Mouse (Mus musculus) erythroblast, embryonic 14.5 days (primary cell): ENCODE measurements at regions not wholly inside any gene's neighbourhood (a gene's known extent, or its start where the extent isn't known, plus 50 kb on each side); places are given as distances from the start of the nearest gene placed in this dataset.

Source experiments
- H3K27me3 ChIP-seq: 2 replicates; pipeline ENCODE4 v1.6.1; 2012; ENCODE audit warnings: inconsistent platforms; ENCODE audit not compliant: control insufficient read depth
- H3K36me3 ChIP-seq: 2 replicates; pipeline ENCODE4 v1.6.1; 2012; ENCODE audit warnings: mild to moderate bottlenecking, inconsistent platforms; ENCODE audit not compliant: control insufficient read depth
- H3K4me1 ChIP-seq: 2 replicates; pipeline ENCODE4 v1.6.1; 2012; ENCODE audit warnings: inconsistent platforms; ENCODE audit not compliant: control insufficient read depth
- H3K4me3 ChIP-seq: replicated peaks from 2 replicates; pipeline ENCODE3; 2012; ENCODE audit warnings: moderate library complexity, mild to moderate bottlenecking, inconsistent platforms
- H3K9me3 ChIP-seq: 2 replicates; pipeline ENCODE4 v1.6.1; 2012; ENCODE audit warnings: low read length, inconsistent platforms, mixed read lengths; ENCODE audit not compliant: control insufficient read depth
- GATA1 ChIP-seq: IDR thresholded peaks from 2 replicates; pipeline ENCODE4 v1.6.1; 2012; ENCODE audit warnings: low read length, inconsistent platforms, mixed read lengths
- TAL1 ChIP-seq: IDR thresholded peaks from 3 replicates; pipeline ENCODE4 v1.6.1; 2012; ENCODE audit warnings: low read length, inconsistent platforms, mixed read lengths

DNA sequence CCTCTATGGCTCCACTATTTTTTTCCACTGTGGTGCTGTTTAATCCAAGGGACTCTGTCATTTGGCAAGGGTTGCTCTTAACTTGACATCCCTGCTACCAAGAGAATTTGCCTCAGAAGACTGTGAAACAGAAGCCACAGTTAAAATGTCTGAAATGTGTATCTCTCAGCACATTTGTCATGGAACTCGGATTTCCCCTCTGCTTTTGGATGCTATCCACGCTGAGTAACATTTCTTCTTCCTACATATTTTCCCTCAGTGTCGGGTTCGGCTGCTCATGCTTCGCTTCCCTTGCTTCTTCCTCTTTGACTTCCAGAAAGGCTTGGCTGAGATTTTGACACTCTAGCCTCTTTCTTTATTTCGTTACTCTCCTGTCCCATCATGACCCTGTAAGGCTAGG is 294.1 kb downstream of the Brinp2 start:
- H3K27me3 ChIP-seq = no peaks in the 10 kb centered on the region
- no peaks in the 10 kb centered on the region for H3K4me1 ChIP-seq
- TF ChIP-seq GATA1 = no peak
- TF ChIP-seq TAL1 = no peak
- no peak overlapping the region for H3K4me3 ChIP-seq
- H3K9me3 ChIP-seq = peaks cover 5% of the 10 kb centered on the region
- H3K36me3 ChIP-seq = no peaks in the 10 kb centered on the region

DNA sequence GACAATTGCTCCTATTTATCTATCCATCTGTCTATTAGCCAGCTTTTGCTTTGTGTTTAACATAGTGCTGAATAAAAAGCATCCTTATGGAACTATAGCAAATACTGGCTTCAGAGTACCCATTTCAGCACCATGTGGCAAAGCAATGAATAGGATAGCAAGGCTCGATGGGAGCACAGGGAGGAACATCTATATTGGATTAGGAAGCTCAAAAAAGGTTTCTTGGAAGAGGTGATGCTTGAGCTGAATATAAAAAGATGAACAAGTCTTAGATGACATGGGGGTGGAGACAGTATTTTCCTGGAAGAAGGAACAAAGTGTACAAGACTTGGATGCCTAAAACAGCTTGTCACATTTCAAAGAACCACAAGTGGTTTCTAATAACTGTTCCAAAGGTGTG is 273.9 kb downstream of the Brinp2 start:
- TF ChIP-seq TAL1 (no peak), GATA1 (no peak)
- Histone ChIP-seq H3K36me3 (no peaks in the 10 kb centered on the region), H3K4me3 (no peak overlapping the region), H3K27me3 (no peaks in the 10 kb centered on the region), H3K9me3 (no peaks in the 10 kb centered on the region; the same call in 1 of the 2 replicates), H3K4me1 (no peaks in the 10 kb centered on the region)

DNA sequence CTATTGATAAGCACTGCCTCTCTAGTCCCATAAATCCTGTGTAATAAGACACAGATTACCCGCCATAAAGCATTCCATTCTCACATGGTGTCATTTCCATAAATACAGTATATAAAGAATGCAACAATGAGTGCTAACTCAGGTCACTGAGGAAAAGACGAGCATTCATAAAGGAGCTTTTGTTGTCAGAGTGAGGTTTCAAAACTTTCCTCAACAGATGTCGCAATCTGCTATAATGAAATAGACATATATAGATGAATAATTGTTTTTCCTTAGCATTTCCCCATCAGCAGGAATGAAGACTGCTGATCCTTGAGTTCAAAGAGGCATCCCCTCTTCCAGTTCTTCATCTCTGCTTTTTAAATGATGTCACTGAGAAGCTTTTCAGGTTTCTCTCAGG is 270.3 kb downstream of the Brinp2 start:
- Histone ChIP-seq H3K4me1 (no peaks in the 10 kb centered on the region), H3K36me3 (no peaks in the 10 kb centered on the region), H3K4me3 (no peak overlapping the region), H3K9me3 (peaks cover 3% of the 10 kb centered on the region; the same call in 1 of the 2 replicates), H3K27me3 (no peaks in the 10 kb centered on the region)
- TF ChIP-seq TAL1 (no peak), GATA1 (no peak)

DNA sequence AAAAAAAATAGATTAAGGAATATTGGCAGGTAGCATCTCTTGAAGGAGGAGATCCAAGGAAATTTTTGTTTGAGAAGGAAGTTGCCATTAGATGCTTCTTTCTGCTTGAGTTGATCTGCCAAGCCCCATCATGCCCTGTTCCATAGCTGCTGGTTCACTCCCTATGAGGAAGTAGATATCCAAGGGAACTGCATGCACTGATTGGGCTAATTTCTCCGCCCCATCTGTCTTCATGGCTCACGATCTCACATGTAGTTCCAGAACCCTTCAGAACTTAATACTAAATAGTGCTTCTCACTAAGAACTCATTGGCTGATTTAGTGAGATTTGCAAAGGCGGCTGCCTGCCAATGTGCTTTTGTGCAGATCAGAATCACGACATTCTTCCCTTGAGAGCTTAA is 258.6 kb downstream of the Brinp2 start:
- no peak overlapping the region for H3K4me3 ChIP-seq

DNA sequence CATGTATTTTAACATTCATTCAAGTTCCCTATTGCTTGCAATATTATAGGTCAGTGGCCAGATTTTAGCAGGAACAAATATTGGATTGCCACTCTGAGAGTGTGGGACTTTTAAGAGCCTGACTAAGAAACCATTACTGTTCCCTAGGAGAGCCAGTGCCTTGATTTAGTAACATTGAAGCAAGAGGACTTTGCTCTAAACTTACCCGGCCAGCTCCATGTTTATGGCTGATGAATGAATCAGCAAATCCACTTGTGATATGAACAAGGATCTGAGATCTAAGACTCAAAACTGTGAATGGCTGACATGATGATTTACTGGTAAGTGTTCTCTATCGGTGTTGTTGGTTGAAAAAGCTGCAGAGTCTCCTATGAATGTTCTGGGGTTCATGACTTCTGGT is 236.4 kb downstream of the Brinp2 start:
- Histone ChIP-seq H3K27me3 (no peaks in the 10 kb centered on the region), H3K4me1 (no peaks in the 10 kb centered on the region), H3K36me3 (no peaks in the 10 kb centered on the region), H3K9me3 (no peaks in the 10 kb centered on the region), H3K4me3 (no peak overlapping the region)
- TF ChIP-seq TAL1 (no peak), GATA1 (no peak)

More for the DNA sequence above, 258.6 kb downstream of the Brinp2 start:
- H3K36me3 ChIP-seq = no peaks in the 10 kb centered on the region
- H3K4me1 ChIP-seq = no peaks in the 10 kb centered on the region
- H3K9me3 ChIP-seq = no peaks in the 10 kb centered on the region
- H3K27me3 ChIP-seq = no peaks in the 10 kb centered on the region
- TF ChIP-seq GATA1 (no peak), TAL1 (no peak)

DNA sequence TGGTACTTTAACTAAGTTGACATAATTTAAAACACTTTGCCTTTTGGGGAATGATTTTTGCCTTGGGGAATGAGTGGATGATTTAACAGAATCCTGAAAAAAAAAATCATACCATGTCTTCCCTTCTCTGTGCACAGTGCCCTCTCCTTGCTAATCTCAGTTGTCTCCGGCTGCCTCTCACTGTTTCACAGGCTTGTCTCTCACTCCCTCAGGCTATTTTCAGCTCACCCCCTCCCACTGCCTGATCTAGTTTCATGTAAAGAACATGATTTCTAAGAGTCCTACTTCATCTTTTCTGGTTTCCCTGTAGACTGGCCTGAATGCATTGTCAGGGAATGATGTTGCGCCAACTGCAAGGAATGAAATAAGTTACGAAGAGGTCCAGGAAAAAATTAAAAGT is 231.2 kb downstream of the Brinp2 start:
- Histone ChIP-seq H3K36me3 (no peaks in the 10 kb centered on the region), H3K4me3 (no peak overlapping the region), H3K4me1 (no peaks in the 10 kb centered on the region), H3K27me3 (no peaks in the 10 kb centered on the region), H3K9me3 (no peaks in the 10 kb centered on the region)
- TF ChIP-seq GATA1 (no peak), TAL1 (no peak)

DNA sequence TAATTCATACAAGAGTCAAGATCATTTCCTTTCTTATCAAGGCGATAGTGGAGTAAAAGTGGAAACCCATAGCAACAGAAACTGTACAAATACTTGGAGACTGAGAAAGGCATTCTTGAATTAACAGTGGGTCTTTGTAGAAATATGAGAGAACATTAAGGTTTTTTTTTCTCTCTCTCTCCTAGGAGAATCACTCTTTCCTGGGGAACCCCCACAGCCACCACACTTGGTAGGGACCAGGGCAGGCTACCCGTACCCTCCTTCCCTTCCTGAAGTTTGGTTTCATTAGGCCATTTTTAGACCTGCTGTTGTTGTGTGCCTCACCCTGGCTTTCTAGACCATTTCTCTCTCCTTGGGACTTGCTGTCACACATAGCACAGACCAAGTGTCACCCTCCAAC is 229.9 kb downstream of the Brinp2 start:
- Histone ChIP-seq H3K36me3 (no peaks in the 10 kb centered on the region), H3K4me1 (no peaks in the 10 kb centered on the region)
- TF ChIP-seq GATA1 (no peak), TAL1 (no peak)

DNA sequence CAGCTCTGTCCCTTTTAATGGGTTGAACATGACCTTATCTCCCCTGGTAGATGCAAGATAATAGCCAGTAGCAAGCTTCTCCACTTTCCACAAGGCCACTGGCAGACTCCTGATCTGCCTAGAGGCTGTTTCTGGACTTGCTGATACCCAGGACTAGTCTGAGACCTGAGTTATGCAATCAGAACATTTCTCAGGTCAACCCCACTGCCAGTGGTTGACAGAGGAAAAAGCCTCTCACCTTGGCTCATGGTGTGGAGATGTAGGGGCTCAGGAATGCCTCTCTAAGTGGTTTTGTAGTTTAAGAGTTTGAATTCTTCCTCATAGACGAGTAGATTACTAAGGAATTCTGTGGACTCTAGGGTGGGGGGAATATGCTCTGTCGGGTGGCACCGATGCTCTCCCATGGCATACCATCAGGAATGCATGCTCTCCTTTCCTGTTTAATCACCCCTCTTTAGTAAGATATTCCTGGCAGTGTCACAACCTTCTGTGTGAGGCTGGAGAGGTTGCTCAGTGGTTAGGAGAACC is 226.8 kb downstream of the Brinp2 start:
- no peak for TF ChIP-seq TAL1
- no peak for TF ChIP-seq GATA1
- Histone ChIP-seq H3K36me3 (no peaks in the 10 kb centered on the region), H3K9me3 (peaks cover 14% of the 10 kb centered on the region), H3K4me1 (no peaks in the 10 kb centered on the region), H3K4me3 (no peak overlapping the region), H3K27me3 (no peaks in the 10 kb centered on the region)

More for the DNA sequence above, 229.9 kb downstream of the Brinp2 start:
- Histone ChIP-seq H3K27me3 (no peaks in the 10 kb centered on the region), H3K4me3 (no peak overlapping the region), H3K9me3 (peaks cover 2% of the 10 kb centered on the region)

DNA sequence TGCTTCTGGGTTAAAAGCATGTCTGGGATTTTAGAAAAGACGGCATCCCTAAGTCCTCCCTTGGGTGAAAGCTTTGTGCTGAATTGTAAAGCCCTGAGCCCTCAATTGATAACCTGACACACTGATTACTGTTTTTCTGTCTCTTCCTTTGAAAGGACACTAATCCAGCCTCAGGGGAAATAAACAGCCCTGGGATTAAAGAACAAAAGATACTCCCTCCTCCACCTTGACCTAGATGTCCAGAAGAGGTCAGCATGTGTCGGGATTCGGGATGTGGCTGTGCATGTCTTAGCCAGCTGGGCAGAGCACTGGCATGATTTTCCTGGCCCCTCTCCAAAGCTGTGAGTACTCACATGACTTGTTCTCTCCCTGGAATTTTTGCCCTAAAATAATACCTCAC is 208.6 kb downstream of the Brinp2 start:
- no peaks in the 10 kb centered on the region for H3K36me3 ChIP-seq
- no peaks in the 10 kb centered on the region; the same call in 1 of the 2 replicates for H3K9me3 ChIP-seq
- no peaks in the 10 kb centered on the region for H3K4me1 ChIP-seq
- no peaks in the 10 kb centered on the region for H3K27me3 ChIP-seq
- H3K4me3 ChIP-seq = no peak overlapping the region
- TF ChIP-seq TAL1 = no peak
- TF ChIP-seq GATA1 = no peak

DNA sequence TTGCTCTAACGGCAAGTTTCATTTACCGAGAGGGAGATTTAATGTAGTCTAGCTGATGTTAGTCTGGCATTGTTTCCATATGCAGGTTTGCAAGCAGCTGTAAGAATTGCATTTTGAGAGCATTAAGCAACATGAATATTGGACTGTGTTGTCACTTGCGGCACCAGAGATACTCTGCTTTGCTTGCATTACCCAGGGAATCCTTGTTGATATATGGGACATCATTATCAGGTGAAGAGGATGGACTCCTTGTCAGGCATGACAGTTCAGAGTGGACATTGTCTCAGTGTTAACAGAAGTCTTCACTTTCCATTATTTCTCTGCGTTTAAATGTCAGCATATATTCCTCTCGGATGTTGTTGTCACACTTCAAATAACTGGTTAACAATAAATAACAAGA is 208.1 kb downstream of the Brinp2 start:
- Histone ChIP-seq H3K9me3 (no peaks in the 10 kb centered on the region; the same call in 1 of the 2 replicates), H3K27me3 (no peaks in the 10 kb centered on the region), H3K4me3 (no peak overlapping the region), H3K36me3 (no peaks in the 10 kb centered on the region), H3K4me1 (no peaks in the 10 kb centered on the region)
- TF ChIP-seq TAL1 (no peak), GATA1 (no peak)
